Mouse (Mus musculus) ovary, postnatal 10 days (tissue): Measurements from ENCODE around the gene Ccnl2.

Experiments
- DNase-seq: peaks from one replicate; pipeline ENCODE4 v3.0.0; 2022; ENCODE audit warnings: low spot score

Ccnl2 gene

DNA sequence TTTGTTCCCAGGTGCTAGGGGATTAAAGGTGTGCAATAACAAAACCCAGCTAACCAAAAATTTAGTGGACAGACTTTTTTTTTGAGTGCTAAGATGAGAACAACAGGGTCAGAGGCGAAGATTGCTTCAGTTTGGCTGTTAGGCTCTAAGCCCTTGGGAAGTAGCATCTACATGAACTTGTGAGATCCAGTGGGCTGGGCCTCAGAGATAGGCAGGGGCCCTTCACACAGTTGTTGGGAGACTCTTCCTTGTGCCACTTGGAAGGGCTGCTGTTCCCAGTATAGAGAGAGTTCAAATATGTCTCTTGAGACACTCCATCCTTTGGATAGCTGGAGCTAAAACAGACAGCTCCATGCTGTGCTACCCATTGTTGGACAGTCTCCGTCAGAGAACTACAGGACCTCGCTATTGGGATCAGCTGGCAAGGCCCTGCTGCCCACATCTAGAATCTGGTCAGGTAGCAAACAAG, 22.2 kb upstream of the Ccnl2 start, which contains the start of gene Ankrd65:
Ankrd65 (plus strand) TSS at position 419 of the 469 bp plus-strand sequence.
- DNase-seq: no peak

DNA sequence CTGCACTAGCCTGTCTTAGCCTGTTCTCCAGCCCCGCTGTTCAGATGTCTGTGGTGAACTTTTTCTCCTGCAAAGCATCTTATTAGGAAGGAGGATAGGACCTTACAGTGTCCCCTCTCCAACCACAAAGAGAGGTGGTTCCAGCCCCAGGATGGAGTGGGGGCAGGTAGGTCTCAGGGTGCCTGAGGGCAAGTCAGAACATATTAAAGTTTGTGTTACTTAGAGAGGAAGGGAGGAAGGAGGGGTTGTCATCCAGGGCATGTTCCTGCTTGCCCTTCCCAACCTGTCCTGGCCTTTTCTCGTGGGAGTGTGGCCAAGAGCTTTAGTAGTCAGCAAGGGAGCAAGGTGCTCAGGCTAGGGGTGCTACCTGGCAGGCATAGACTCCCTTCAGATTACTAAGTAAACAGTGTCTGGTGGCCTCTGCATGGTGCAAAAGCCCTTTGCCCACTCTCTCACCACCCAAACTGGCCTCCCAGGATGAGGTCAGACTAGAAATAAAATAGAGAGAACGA, 21.6 kb upstream of the Ccnl2 start:
- DNase-seq: no peak

DNA sequence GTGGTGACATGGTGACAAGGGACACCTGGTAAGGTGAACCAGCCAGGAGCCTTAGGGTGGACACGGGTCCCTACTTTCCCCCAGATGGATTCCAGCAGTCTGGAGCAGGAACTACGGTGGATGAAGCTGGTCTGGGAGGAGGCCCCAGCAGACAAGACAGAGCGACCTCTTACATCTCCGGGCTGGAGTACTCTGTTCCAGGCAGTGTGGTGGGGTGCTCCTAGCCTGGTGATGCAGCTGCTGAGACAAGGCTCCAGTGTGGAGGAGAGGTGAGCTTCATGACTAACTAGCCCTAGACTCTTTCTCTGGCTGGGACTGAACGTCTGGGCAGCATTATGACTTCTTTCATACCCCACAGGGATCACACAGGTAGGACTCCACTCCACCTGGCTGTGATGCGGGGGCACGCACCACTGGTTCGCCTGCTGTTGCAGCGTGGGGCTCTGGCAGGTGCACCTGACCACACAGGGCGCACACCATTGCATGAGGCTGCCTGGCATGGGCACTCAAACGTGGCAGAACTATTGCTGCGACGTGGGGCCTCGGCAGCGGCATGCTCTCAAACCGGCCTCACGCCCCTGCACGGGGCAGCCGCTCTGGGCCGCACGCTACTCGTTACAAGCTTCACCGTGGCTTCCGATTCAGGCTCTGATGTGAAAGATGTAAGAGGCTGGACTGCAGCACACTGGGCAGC, 20.9 kb upstream of the Ccnl2 start:
- DNase-seq: no peak

DNA sequence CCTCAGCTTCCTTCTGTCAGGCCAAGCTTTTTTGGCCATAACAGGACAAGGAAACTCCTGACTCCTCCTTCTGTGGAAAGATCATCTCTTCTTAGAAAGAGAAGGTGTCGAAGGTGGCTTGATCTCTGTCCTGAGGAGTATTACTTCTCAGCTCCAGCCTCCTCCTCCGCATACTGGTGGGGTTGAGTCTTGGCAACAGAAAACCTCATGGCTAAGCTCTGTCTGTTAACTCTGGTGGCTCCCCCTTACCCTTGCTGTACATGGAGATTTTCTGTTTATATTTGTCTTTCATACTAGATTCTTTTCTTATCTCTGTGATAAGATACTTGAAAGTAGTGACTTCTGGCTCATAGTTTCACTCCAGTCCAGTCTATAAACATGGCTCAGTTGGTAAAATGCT, 18.6 kb upstream of the Ccnl2 start:
- DNase-seq: no peak

DNA sequence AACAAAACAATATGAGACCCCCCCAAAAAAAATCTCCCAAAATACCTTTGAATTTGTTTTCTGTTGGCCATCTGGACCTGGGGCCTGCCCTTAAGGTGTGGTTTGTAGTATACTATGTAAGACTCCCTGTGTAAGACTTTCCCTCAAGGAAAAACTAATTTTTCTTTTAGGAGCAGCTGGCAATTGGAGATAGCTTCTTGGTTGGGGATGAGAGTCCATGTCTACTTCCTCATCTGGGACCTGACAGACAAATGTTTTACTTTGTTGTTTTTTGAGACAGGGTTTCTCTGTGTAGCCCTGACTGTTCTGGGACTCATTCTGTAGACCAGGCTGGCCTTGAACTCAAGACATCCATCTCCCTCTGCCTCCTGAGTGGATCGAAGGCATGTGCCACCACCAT, 10.2 kb upstream of the Ccnl2 start:
- no peak for DNase-seq

DNA sequence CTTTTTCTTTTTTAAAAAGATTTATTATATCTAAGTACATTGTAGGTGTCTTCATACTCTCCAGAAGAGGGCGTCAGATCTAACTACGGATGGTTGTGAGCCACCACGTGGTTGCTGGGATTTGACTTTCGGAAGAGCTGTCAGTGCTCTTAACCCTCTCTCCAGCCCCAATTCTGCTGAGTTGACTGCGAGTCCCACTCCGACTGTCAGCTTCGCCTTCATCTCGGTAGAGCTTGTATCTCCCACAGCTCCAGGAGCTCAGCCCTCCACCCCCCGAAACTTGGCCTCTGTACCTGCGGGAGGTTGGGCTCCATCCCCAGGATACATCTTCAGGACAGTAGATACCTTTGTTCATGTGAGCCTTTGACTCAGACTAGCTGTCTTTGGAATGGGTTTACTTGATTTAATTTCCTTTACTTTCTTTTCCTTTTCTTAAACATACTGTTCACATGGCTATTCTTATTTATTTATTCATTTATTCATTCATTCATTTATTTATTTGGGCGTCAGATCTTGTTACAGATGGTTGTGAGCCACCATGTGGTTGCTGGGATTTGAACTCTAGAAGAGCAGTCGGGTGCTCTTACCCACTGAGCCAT, 9.4 kb upstream of the Ccnl2 start, which contains the start of gene Mrpl20:
Mrpl20 (plus strand) TSS at position 138 of the 599 bp plus-strand sequence.
- DNase-seq: no peak

DNA sequence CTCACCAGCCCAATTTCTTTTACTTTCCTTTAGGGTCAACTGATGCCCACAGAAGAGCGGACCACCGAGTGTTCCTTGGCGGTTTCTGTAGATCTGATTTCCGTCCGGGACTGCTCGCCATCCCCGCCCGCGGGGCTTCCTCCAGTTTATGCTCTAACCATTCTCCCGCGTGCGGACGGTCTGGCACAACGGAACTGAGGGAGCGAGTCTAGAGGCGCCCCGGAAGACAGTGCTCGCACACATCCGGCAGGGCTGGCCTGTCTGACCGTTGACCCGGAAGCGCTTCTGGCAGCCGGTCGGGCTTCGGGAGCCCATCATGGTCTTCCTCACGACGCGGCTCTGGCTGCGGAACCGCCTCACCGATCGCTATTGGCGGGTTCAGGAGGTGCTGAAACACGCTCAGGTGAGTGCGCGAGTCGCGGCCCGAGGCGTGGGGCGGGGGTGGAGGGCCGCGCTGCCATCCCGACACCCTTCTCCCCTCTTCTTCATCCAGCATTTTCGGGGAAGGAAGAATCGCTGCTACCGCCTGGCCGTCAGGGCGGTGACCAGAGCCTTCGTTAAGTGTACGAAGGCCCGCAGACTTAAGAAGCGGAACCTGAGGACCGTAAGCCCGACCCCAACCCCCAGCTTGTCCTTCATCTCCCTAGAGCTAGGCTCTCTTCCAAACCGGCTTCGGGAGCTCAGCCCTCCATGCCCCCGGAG, 8.8 kb upstream of the Ccnl2 start:
- peak; percentile 93 for DNase-seq

DNA sequence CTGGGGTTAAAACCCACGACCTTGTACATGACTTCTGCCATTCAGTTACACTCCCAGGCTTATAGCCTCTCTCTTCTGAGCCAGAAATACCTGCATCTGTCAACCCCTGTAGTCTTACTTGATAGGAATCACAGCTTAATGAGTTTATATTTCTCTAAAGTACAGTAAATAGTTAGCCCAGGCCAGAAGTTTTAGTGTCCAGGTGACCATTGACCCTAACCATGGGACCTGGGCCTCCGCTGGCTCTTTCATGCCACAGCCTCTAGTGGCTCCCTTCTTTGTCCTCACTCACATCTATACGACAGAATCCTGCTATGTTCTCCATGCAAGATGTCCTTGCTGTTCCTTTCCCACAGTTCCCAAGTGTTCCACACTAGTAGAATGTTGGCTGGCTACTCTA, 4.4 kb upstream of the Ccnl2 start:
- no peak for DNase-seq

DNA sequence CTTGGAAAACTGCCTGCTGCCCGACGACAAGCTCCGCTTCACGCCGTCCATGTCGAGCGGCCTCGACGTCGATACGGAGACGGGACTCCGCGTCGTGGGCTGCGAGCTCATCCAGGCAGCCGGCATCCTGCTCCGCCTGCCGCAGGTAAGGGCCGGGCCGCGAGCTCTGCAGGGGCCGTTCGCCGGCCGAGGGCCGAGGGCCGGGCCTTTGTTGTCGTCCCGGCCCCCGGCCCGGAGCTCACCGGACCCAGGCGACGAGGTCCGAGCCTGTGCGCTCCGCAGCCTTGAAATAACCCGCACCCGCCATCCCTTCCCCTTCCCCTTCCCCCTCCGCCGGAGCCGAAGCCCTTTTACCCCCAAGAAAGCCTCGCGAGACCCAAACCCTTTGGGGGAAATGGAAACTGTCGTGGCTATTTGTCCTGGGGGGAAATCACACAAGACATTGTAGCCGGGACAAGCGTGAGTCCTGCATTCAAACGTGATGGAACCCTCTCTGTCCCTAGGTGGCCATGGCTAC, 434 bp downstream of the Ccnl2 start:
- no peak for DNase-seq

DNA sequence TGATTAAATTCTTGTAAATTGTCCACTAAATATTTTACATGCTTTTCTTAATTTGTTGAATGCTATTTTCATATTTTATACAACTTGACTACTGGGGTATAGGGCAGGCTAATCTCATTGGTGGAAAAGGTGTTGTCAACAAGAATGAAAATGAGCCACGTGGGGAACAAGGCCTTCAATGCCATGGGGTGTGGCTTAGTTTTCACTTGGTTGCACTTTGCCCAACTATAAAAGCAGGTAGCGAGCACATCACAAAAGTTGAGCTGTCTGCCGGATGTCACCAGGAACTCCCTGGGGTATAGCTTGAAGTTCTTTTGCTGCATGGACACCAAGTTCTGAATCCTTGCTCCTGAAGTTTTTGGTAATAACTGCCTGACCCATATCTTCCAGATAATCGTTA, 5.2 kb downstream of the Ccnl2 start:
- no peak for DNase-seq

DNA sequence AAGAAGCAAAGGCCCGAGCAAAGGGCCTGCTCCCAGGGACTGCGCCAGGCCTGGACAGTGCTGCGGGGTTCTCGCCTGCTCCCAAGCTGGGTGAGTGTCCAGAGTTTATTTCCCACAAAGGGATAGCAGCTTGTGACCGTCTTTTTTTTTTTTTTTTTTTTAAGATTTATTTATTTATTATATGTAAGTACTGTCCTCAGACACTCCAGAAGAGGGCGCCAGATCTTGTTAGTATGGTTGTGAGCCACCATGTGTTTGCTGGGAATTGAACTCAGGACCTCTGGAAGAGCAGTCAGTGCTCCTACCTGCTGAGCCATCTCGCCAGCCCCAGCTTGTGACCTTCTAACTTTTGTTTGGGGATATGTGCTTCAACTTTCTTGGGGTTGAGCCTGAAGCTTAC, 8.7 kb downstream of the Ccnl2 start:
- no peak for DNase-seq

DNA sequence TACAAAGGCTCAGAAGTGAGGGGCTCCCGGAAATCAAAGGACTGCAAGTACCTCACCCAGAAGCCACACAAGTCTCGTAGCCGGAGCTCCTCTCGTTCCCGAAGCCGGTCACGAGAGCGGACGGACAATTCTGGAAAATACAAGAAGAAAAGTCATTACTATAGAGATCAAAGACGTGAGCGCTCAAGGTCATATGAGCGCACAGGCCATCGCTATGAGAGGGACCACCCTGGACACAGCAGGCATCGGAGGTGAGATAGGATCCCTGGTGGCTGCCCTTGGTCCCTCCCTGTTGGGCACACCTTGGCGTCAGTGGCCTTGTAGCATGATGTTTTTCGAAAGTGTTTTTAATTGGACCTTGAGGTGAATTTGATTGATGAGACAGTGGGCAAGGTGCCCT, 11.2 kb downstream of the Ccnl2 start:
- no peak for DNase-seq

DNA sequence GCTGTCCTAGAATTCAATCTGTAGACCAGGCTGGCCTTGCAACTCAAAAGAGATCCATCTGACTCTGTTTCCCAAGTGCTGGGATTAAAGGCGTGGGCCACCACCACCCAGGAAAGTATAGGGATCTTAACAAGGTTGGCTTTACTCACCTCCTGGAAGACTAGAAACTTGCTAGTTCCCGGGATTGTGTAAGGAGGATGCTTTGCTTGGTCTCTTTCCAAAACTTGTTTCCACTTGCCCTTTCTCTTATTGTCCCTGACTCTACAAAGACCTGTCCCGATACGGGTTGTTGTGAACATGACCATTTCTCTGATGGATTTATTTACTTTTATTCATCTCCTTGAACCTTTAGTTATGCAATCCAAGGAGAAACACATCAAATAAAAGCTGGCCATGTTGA, 17.6 kb downstream of the Ccnl2 start:
- DNase-seq: no peak

DNA sequence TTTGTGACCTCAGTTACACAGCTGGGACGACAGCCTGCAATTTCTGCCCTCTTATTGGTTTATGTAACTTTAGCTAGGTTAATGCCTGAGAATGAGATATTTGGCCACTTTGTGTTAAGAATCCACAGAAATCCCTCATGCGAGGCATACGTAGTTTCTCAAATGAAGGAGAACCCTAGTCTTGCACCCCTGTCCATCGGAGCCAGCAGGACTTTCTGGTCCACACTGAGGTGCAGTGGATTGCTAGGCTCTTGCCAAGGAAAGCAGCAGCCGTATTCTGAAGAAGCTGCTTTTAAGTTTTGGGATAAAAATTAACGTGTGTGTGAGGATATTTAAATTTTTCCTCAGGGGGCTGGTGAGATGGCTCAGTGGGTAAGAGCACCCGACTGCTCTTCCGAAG, 18.3 kb downstream of the Ccnl2 start:
- DNase-seq: no peak

DNA sequence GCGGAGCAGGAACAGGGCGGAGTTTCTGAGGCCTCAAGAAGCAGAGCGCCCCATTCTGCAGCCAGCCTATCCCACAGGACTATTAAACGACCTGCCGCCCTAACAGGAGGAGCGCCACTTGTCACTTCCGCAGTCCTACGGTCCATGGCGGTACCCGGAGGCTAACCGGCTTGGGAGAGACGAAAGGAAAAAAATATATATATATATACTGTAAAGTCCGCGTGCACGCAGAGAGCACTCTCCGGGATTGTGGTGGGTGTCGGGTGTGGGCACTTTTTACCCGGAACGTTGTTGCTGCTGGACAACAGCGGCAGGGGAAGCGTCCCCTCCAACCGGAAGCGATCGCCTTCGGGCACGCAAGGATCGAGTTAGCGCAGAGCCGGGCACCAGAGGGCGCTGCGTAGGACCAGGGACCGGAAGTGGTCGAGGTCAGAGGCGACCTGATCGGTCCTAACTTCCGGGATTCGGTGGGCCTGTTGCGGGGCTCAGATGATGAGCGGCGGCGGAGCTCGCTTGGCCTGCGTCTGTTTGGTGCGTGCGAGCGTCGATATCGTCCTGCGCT, 19.0 kb downstream of the Ccnl2 start, which contains the start of gene Aurkaip1:
Aurkaip1 (plus strand) TSS at position 68 of the 562 bp plus-strand sequence.
- DNase-seq: peak; percentile 82

DNA sequence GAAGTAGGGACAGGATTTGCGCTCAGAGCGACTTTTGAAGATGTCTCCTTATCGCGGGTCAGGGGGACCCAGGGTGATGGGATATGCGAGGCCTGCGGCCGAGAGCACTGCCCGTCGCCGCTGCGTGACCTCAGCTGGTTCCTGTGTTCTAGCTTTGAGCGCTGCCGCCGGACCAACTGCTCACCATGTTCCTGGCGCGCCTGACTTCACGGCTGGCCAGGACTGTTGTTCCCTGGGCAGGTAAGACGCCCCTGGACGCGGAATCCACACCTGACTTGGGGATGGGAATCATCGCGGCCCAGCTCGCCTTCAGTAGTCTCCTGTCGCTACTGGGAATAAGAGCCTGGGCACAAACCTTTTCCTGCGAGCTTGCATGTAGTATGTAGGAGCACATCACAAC, 19.5 kb downstream of the Ccnl2 start:
- DNase-seq: no peak

DNA sequence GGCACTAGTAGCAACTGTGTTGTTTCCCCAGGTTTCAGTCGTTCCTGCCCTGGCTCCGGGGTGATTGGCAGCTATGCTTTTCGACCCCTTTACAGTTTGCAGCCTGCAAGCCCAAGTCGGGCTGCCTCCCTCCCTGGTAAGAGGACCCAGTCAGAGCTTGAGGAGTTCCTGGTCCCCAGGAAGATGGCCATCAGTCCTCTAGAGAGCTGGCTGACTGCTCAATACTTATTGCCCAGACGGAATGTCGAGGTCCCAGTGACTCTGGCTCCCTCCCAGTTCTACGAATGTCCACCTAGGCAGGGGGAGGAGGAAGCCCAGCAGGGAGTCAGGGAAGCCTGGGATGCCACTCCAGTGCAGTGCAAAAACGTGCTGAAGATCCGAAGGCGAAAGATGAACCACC, 20.0 kb downstream of the Ccnl2 start:
- no peak for DNase-seq

DNA sequence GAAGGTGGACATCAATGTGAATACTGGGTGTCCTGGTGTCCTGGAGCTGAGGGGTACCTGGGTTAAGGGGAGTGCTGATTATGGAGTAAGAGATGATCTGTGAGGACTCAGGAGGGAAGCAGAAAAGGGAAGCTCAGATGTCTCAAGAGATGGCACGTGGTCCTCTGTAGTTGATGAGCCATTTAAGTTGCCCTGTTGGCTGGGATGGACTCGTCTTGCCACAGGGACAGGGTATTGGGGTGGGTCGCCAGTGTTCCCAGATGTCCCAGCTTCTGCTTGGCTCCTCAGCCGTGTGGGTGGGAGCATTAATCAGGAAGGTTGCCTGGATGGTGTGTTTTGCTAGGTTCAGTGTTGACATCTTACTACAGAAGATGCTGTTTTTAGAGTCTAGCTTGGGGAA, 20.9 kb downstream of the Ccnl2 start:
- no peak for DNase-seq

DNA sequence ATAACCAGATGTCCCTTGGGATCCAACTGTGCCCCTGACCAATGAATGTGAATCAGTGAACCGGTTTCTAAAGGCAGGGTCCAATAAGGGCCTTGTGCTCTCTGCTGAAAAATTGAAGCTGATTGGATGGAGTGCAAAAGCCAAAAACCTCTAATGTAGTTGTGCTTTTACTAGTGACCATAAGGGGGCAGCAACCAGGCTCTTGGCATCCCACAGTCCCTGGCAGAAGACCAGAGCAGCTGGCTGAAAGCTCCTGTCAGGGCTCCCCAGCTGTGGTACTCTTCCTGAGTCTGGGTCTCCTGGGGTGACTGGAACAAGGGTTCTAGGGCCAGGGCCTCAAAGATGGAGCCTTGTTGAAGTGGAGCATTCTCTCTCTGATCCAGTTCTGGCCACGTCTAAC, 21.5 kb downstream of the Ccnl2 start:
- DNase-seq: peak; percentile 69

DNA sequence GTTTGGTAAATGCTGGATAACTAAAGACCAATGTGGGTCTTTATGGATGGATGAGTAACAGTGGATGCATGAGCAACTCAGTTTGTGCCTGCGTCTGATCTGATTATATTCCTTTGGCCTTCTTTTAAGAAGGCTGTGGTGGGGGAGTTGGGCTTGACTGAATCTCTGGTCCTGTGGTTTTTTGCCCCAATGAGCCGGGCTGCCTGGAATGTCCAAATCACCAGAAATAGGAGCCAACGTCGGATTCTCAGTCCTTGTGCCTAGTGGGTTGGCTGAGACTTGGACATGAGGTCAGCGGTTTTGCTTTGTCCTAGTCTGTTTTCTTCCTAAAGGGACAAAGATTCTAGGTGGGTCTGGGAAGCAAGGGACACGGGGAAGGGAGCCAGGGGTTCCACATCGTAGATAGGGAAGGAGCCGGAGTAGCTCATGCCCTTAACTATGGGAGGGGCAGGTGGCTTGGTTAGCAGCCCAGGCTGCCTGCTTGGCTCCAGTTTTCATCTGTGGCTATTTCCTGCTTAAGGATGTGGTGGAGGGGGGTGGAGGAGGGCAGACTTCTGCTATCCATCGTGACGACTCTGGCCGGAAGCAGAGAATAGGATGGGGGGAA, 25.2 kb downstream of the Ccnl2 start:
- no peak for DNase-seq

DNA sequence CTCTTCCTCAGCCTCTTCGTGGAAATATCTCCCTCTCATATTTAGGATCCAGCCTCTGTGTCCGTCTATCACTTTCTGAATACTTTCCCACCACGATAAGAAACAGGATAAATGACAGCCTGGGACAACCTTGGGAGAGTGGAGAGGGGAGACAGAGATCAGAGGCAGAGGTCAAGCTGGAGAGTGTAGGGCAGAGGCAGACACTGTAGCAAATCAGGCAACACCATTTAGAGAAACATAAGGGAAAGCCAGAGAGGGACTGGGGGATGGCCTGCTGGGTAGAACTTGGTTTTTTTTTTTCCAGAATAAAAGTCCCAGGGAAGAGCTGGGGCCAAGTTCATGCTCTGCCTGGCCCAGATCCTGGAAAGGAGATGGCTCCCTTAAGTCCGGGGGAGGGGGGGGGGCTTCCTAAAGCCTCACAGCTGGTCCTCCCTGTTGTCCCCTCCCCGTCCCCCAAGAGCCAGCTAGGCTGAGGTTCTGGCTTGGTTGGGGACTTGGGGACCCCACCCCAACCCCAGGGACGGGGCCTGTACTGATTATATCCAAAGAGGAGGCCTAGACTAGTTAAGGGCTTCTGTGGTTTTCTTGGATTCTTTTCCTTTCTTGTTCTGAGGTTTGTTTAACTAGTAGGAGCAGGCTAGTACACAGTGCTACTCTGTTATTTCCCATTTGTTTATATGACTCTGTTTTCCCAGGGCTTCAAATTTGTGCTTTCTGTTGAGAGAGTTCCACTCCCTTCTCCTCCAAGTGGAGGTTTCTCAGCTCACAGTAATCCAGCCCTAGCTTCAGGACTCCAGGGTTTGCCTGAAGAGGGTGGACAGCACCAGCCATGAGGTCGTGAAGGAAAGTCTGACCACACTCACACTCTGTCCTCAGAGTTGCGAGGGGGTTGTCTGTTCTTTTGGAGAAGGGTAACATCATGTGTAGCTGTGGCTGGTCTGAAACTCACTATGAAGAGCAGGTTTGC, 26.2 kb downstream of the Ccnl2 start:
- DNase-seq: no peak
